Mouse (Mus musculus) monocyte, adult 2 months (primary cell): ENCODE results near the gene Lck.

ENCODE experiments used
- DNase-seq, 2 experiments: peaks; one replicate each; pipeline ENCODE4 v3.0.0; 2022; ENCODE audit warnings: low spot score in 2 of 2, low read depth in 1 of 2

Gene Lck

GRCm38 (mm10) chr4:129509650-129510049 is 63.8 kb downstream of the Lck start:
- no peak for DNase-seq

GRCm38 (mm10) chr4:129508834-129509600 is 64.4 kb downstream of the Lck start:
- no peak for DNase-seq

DNA sequence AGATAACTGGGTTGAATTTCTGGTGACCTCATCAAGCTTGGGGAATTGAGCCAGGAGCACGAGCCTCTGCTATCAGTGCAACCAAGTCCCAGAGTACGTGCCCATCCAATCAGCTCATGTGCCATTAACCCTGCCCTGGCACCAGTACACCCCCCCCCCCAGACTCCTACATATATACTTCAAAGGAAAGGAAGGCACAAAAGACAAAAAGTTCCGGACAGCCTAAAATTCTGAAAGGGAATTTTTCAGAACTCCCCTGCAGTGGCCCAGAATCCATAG is 65.3 kb downstream of the Lck start:
- no peak for DNase-seq

DNA sequence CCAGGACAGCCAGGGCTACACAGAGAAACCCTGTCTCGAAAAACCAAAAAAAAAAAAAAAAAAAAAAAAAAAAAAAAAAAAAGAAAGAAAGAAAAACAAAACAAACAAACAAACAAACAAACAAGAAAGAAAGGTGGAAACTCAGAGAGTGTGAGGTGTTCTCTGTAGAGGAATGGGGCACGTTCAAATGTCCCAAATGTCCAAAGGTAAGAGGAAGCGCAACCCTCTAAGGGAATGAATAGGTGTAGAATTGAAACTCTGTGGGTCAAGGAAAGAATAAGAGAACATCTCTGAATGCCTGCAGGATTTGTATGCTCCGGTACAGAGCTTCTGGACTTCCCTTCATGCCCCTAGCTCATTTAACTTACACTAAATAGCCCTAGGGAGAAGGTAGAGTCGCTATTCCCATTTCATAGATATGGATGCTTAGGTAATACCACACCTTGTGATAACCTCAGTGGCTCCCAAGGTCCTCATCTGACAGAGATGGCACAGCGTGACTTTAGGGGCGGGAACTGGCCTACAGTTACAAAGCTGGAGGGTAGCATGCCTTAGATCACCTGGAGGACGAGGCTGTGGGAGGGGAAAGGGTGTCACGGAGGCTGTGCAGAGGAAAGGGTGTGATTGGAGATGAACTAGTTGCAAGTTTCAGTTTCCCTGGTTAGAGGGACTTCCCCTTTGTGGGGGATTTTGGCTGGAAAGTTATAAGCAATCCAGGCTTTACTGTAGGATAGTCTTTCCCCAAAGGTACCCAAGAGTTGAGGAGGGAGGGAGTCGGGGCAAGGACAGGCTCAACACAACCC is 65.8 kb downstream of the Lck start:
- no peak for DNase-seq

DNA sequence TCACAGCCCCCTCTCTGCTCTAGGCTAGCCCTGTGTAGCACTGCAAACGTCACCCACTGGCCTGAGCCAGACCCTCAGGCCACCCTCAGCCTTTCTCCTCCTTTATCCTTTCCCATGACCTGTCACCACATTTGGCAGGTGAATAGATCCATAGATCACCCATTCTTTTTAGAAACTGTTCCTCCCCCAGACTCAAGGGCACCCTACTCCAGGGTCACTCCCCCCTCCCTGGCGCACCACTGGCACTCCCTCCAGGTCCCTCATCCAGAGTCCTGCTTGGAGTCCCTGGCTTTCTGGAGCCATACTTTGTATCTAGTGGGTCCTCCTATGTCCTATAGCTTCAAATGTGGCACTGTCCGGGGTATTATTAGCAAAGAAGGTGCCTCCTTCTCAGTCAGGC is 67.9 kb downstream of the Lck start:
- DNase-seq, result no peak

DNA sequence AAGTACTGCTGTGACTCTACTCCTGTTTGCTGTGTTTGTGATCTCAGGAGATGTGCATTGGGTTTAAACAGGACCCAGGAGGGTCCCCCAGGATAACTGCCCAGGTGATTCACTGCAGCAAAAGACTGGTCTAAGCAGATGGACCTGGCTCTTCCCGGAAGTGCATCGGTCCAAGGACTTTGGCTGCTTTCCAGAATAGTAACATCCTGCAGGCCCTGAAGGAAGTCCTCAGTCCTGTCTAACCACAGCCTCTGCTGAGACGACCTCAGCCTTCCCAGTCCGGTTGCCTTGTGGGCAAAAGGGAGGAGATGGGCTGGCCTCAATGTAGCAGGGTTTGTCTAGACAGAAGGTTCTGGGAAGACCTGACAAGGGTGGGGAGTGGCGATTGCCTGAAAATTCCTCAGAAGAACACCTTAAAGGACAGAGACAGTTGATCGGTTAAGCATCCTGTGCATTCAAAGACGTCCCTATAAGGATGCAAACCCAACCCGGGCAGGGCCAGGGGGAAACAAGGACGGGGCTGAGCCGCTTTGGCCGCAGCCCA is 70.5 kb downstream of the Lck start:
- DNase-seq, result no peak

GRCm38 (mm10) chr4:129502327-129502888 is 71.0 kb downstream of the Lck start:
- no peak for DNase-seq

DNA sequence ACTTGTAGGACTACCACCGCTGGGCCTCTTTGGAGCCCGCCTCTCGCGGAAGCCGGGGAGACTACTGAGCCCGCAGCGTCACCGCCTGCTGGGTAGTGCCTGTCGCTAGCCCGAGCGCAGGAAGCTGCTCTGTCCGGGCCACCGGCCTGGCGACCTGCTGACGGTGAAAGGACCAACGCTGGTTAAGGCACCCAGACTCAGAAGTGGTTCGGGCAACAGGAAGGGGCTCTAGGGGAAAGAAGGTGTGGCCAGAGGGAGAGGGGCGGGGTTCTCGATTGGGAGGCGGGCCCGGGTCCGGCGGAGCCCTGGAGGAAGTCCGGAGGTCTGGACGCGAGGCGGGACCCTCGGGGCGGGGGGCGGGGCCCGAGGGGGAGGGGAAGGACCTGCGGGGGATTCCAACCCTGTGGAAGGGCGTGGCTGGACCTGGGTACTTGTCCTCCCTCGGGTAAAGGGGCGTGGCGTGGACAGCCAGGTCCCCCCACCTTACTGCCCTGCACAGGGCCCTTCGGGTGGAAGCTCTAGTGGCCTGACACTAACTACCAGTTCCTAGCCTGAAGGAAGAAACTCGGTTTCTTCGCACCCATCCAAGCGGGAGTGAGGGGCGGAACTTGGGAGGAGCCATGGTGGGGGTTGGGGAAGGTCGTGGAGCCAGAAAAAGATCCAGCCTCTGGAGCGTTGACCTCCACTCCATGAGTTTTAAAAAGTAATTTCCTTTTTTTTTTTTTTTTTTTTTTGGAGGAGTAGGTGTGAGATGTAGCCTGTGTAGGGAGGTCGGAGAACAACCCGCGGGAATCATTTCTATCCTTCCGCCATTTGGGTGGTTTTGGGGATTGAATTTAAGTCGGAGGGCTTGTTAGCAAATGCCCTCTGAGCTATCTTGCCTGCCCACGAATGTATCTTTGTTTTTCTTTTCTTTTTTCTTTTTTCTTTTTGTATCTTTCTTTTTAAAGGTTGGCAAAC is 72.6 kb downstream of the Lck start:
- peak; percentile 40 to 74 for DNase-seq

GRCm38 (mm10) chr4:129500017-129500416 is 73.4 kb downstream of the Lck start:
- DNase-seq, result no peak

- no peak for DNase-seq
These were observed 74.5 kb downstream of the Lck start for GRCm38 (mm10) chr4:129498941-129499340.
